Mouse (Mus musculus) megakaryocyte, embryonic 14.5 days (primary cell): ENCODE data around the gene Smr3a. TPM values are rescaled to one million over a fixed set of nuclear protein-coding genes. Genes with fewer than 3 reads are reported as not detected.

Source experiments
- H3K27me3 ChIP-seq: replicated peaks from 2 replicates; pipeline ENCODE3; 2012; ENCODE audit warnings: inconsistent platforms
- H3K36me3 ChIP-seq: replicated peaks from 2 replicates; pipeline ENCODE3; 2012; ENCODE audit warnings: low read length, inconsistent platforms, mixed read lengths
- H3K4me1 ChIP-seq: 2 replicates; pipeline ENCODE4 v1.6.1; 2012; ENCODE audit warnings: inconsistent platforms
- H3K4me3 ChIP-seq: replicated peaks from 2 replicates; pipeline ENCODE3; 2012; ENCODE audit warnings: moderate library complexity, mild to moderate bottlenecking, inconsistent platforms
- H3K9me3 ChIP-seq: 2 replicates; pipeline ENCODE4 v1.6.1; 2012; ENCODE audit warnings: inconsistent platforms
- FLI1 ChIP-seq: IDR thresholded peaks from 2 replicates; pipeline ENCODE4 v1.6.1; 2012; ENCODE audit warnings: low read length, inconsistent platforms, mixed read lengths
- GATA1 ChIP-seq: IDR thresholded peaks from 3 replicates; pipeline ENCODE4 v1.6.1; 2012; ENCODE audit warnings: mixed read lengths, low read length, inconsistent platforms, borderline replicate concordance
- polyA plus RNA-seq: library from polyadenylated mRNA; stranded (reverse); fragments of >175 nt; gene quantifications from 2 replicates; pipeline ENCODE4 v1.2.3, GENCODE M21; 2012; ENCODE audit warnings: low replicate concordance; ENCODE audit not compliant: insufficient read depth

Smr3a gene
- not detected in 2 replicates for polyA plus RNA-seq

DNA sequence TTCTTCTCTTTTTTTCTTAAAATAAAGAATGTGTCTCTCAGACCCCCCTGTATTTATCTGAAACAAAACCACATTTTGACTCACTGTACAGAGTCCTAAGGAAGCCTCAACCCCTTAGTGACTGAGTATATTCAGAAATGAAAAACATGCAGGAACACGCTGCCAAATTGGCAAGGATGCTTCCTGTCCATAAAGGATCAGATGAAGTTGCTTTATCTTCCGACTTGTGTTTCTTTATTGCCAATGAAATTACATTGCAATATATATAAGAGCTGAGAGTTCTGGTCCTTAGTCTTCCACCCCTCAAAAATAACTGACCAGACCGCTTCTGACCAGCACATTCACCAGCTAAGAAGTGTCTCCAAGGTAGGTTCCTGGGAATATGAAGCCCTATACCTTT lies at the start of gene Smr3a:
TSS of gene Smr3a (plus strand) at position 301 of the 400 bp plus-strand sequence.
- Histone ChIP-seq H3K4me3 (no peak within 1 kb of the TSS), H3K27me3 (no peaks in the 10 kb centered on the region), H3K4me1 (no peaks in the 10 kb centered on the region), H3K36me3 (no peaks in the 10 kb centered on the region), H3K9me3 (no peaks in the 10 kb centered on the region)
- no peak for TF ChIP-seq GATA1
- no peak for TF ChIP-seq FLI1

GRCm38 (mm10) chr5:87969201-87969600 lies 33.1 kb upstream of the Smr3a start, which contains the start of the genes 2310003L06Rik and Gm28434:
2310003L06Rik (plus strand) TSS chr5:87969459.
Gm28434 (plus strand) TSS chr5:87969517.
- no peak within 1 kb of the TSS for H3K4me3 ChIP-seq
- H3K4me1 ChIP-seq: no peaks in the 10 kb centered on the region
- H3K36me3 ChIP-seq: no peaks in the 10 kb centered on the region
- H3K9me3 ChIP-seq: peaks cover 11% of the 10 kb centered on the region; the same call in 1 of the 2 replicates
- TF ChIP-seq FLI1: no peak
- no peak for TF ChIP-seq GATA1
- no peaks in the 10 kb centered on the region for H3K27me3 ChIP-seq

DNA sequence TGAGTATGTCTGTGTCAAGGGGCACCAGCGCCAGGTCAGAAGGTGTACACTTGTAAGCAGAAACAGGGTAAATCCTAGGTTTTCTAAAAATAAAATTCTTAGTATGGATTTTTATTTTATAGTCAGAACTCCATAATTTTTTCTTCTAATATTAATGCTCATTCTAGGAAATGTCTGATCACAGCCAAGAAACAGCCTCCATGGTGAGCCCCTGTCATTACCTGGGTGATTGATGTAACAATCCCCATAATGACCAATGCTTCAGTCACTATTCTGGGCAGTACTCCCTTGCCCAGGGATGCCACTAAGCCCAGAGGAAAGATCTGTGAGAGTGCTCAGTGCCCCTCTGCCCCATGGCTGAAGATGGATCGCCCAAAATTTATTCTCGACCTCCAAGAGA lies 23.2 kb upstream of the Smr3a start, which contains the start of gene Cabs1:
TSS of gene Cabs1 (plus strand) at position 301 of the 400 bp plus-strand sequence.
- no peaks in the 10 kb centered on the region for H3K36me3 ChIP-seq
- TF ChIP-seq GATA1 (no peak), FLI1 (no peak)

GRCm38 (mm10) chr5:87982468-87983214 lies 19.7 kb upstream of the Smr3a start:
- no peaks in the 10 kb centered on the region for H3K36me3 ChIP-seq
- TF ChIP-seq GATA1 (no peak), FLI1 (no peak)
- no peak overlapping the region for H3K4me3 ChIP-seq
- H3K4me1 ChIP-seq: no peaks in the 10 kb centered on the region
- H3K27me3 ChIP-seq: no peaks in the 10 kb centered on the region
- H3K9me3 ChIP-seq: peaks cover 13% of the 10 kb centered on the region

More for the DNA sequence above, 23.2 kb upstream of the Smr3a start, which contains the start of gene Cabs1:
- H3K4me1 ChIP-seq: no peaks in the 10 kb centered on the region
- no peaks in the 10 kb centered on the region for H3K27me3 ChIP-seq
- H3K9me3 ChIP-seq: peaks cover 8% of the 10 kb centered on the region
- H3K4me3 ChIP-seq: no peak within 1 kb of the TSS

DNA sequence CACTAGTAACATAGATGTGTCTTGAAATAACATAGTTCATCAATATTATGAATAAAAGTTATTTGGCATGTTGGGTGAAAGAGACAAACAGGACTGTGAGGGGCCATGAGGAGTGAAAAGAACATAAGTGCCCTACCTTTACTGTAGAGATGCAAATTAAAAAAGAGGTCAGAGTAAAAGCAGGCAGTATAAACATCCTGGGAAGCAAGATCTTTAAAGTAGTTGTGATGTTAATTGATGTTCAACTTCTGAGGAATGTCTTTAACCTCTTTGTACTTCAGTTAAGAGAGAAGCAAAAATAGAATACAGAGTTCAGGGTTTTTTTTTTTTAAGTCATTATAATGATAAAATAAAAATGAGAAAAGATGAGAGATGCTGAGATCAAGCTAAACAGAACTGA lies 2.9 kb downstream of the Smr3a start:
- H3K4me1 ChIP-seq: no peaks in the 10 kb centered on the region
- H3K27me3 ChIP-seq: no peaks in the 10 kb centered on the region
- TF ChIP-seq GATA1: no peak
- no peak for TF ChIP-seq FLI1
- no peak overlapping the region for H3K4me3 ChIP-seq
- H3K36me3 ChIP-seq: no peaks in the 10 kb centered on the region
- peaks cover 3% of the 10 kb centered on the region; the same call in 1 of the 2 replicates for H3K9me3 ChIP-seq

Other genes with a start within 250 kb of the Smr3a start
- not detected in 2 replicates for gene Csn1s2a, start 228.0 kb upstream of the Smr3a start, polyA plus RNA-seq
- gene Csn1s2b, start 194.5 kb upstream of the Smr3a start, polyA plus RNA-seq: not detected in 2 replicates
- not detected in 2 replicates for gene Prr27, start 176.9 kb upstream of the Smr3a start, polyA plus RNA-seq
- gene Odam, start 117.5 kb upstream of the Smr3a start, polyA plus RNA-seq: not detected in 2 replicates
- gene Csn3, start 77.0 kb upstream of the Smr3a start, polyA plus RNA-seq: not detected in 2 replicates
- gene 2310003L06Rik, start 33.1 kb upstream of the Smr3a start, polyA plus RNA-seq: not detected in 2 replicates
- gene Gm28434, start 33.0 kb upstream of the Smr3a start, polyA plus RNA-seq: not detected in 2 replicates
- gene Cabs1, start 23.1 kb upstream of the Smr3a start, polyA plus RNA-seq: not detected in 2 replicates
- gene Smr2, start 84.0 kb downstream of the Smr3a start, polyA plus RNA-seq: not detected in 2 replicates
- not detected in 2 replicates for gene Gm11116, start 109.0 kb downstream of the Smr3a start, polyA plus RNA-seq
- not detected in 2 replicates for gene Gm11115, start 151.6 kb downstream of the Smr3a start, polyA plus RNA-seq